Mouse (Mus musculus) MEL (cell line): Measurements from ENCODE around the gene Celsr1. TPM values are rescaled to one million over a fixed set of nuclear protein-coding genes. Genes with fewer than 3 reads are reported as not detected.
A peak's percentile ranks its signal among the peaks of the same experiment; 100 is the strongest.

Source experiments
- DNase-seq: peaks from one replicate; pipeline ENCODE4 v3.0.0; 2011; ENCODE audit warnings: low read depth, low spot score
- H3K27ac ChIP-seq: 2 replicates; pipeline ENCODE4 v1.5.1; 2012; ENCODE audit warnings: low read depth, mild to moderate bottlenecking, control low read depth, low read length, moderate library complexity; ENCODE audit not compliant: control insufficient read depth
- H3K27me3 ChIP-seq, 2 experiments: fragments of 150-350 bp in 1 of 2; sonication (generic) in 1 of 2; 2 replicates each; pipeline ENCODE4 v1.6.1; 2012; ENCODE audit warnings: low read length in 2 of 2, mild to moderate bottlenecking in 2 of 2, improper control_type of control experiment in 1 of 2, moderate library complexity in 1 of 2; ENCODE audit not compliant: insufficient read depth in 2 of 2, control insufficient read depth in 1 of 2
- H3K36me3 ChIP-seq, 2 experiments: 2 replicates each; pipeline ENCODE4 v1.6.1; 2012 to 2014; ENCODE audit warnings: low read length in 2 of 2, improper control_type of control experiment in 1 of 2, inconsistent platforms in 1 of 2, mild to moderate bottlenecking in 1 of 2; ENCODE audit not compliant: insufficient read depth in 2 of 2, control insufficient read depth in 1 of 2
- H3K4me1 ChIP-seq, 2 experiments: fragments of 150-350 bp in 1 of 2; sonication (generic) in 1 of 2; 2 replicates each; pipeline ENCODE4 v1.6.1; 2012; ENCODE audit warnings: low read length in 2 of 2, improper control_type of control experiment in 1 of 2, mild to moderate bottlenecking in 1 of 2; ENCODE audit not compliant: insufficient read depth in 2 of 2, control insufficient read depth in 1 of 2
- H3K4me3 ChIP-seq, 2 experiments: fragments of 150-350 bp in 1 of 2; sonication (generic) in 1 of 2; 2 replicates each; pipeline ENCODE4 v1.5.1; 2012; ENCODE audit warnings: low read depth in 2 of 2, low read length in 2 of 2, mild to moderate bottlenecking in 2 of 2, moderate library complexity in 2 of 2, control low read depth in 1 of 2, improper control_type of control experiment in 1 of 2; ENCODE audit not compliant: control insufficient read depth in 1 of 2, insufficient read depth in 1 of 2
- H3K79me2 ChIP-seq: 2 replicates; pipeline ENCODE4 v1.6.1; 2012; ENCODE audit warnings: mild to moderate bottlenecking, low read length, moderate library complexity; ENCODE audit not compliant: control insufficient read depth, poor library complexity, insufficient read depth
- H3K9ac ChIP-seq: 2 replicates; pipeline ENCODE4 v1.6.1; 2012; ENCODE audit warnings: low read depth, mild to moderate bottlenecking, control low read depth, low read length, moderate library complexity; ENCODE audit not compliant: control insufficient read depth, poor library complexity, severe bottlenecking
- H3K9me3 ChIP-seq: fragments of 150-350 bp; sonication (generic); replicated peaks from 2 replicates; pipeline ENCODE4 v1.6.1; 2012; ENCODE audit warnings: mild to moderate bottlenecking, low read length, improper control_type of control experiment, moderate library complexity; ENCODE audit not compliant: insufficient read depth
- BHLHE40 ChIP-seq: IDR thresholded peaks from 2 replicates; pipeline ENCODE4 v1.6.1; 2012; ENCODE audit warnings: low read depth, mild to moderate bottlenecking, inconsistent platforms, low read length, improper control_type of control experiment, borderline replicate concordance
- CHD2 ChIP-seq: IDR thresholded peaks from 2 replicates; pipeline ENCODE4 v1.6.1; 2011; ENCODE audit warnings: low read length, improper control_type of control experiment
- EP300 ChIP-seq, 2 experiments: IDR thresholded peaks; 2 replicates each; pipeline ENCODE4 v1.6.1; 2011; ENCODE audit warnings: improper control_type of control experiment in 2 of 2, low read length in 2 of 2, low read depth in 1 of 2, mild to moderate bottlenecking in 1 of 2
- GABPA ChIP-seq: IDR thresholded peaks from 2 replicates; pipeline ENCODE4 v1.6.1; 2012; ENCODE audit warnings: low read depth, mild to moderate bottlenecking, inconsistent platforms, low read length, improper control_type of control experiment, moderate library complexity
- HCFC1 ChIP-seq: IDR thresholded peaks from 2 replicates; pipeline ENCODE4 v1.6.1; 2012; ENCODE audit warnings: low read depth, mild to moderate bottlenecking, inconsistent platforms, low read length, improper control_type of control experiment, moderate library complexity
- JUND ChIP-seq: IDR thresholded peaks from 2 replicates; pipeline ENCODE4 v1.6.1; 2011; ENCODE audit warnings: low read depth, mild to moderate bottlenecking, improper control_type of control experiment, low read length
- KAT2A ChIP-seq: conservative IDR thresholded peaks from 2 replicates; pipeline ENCODE4 v1.6.1; 2012; ENCODE audit warnings: low read depth, low read length, improper control_type of control experiment, inconsistent platforms
- MAX ChIP-seq: IDR thresholded peaks from 2 replicates; pipeline ENCODE4 v1.6.1; 2011; ENCODE audit warnings: low read length, improper control_type of control experiment
- MEF2A ChIP-seq: IDR thresholded peaks from 2 replicates; pipeline ENCODE4 v1.6.1; 2014; ENCODE audit warnings: low read depth, mild to moderate bottlenecking, inconsistent platforms, low read length, improper control_type of control experiment; ENCODE audit not compliant: poor library complexity, insufficient replicate concordance, severe bottlenecking; ENCODE audit errors: extremely low read depth
- MXI1 ChIP-seq: IDR thresholded peaks from 2 replicates; pipeline ENCODE4 v1.6.1; 2011; ENCODE audit warnings: mild to moderate bottlenecking, low read depth, low read length, improper control_type of control experiment
- MYC ChIP-seq: IDR thresholded peaks from 2 replicates; pipeline ENCODE4 v1.6.1; 2011; ENCODE audit warnings: low read depth, mild to moderate bottlenecking, low read length, improper control_type of control experiment, moderate library complexity
- NELFE ChIP-seq: IDR thresholded peaks from 2 replicates; pipeline ENCODE4 v1.6.1; 2011; ENCODE audit warnings: low read depth, low read length, improper control_type of control experiment
- NRF1 ChIP-seq: IDR thresholded peaks from 2 replicates; pipeline ENCODE4 v1.6.1; 2014; ENCODE audit warnings: low read depth, mild to moderate bottlenecking, inconsistent platforms, low read length, improper control_type of control experiment, moderate library complexity; ENCODE audit not compliant: poor library complexity, insufficient read depth, severe bottlenecking
- POLR2A ChIP-seq, 2 experiments: IDR thresholded peaks; 2 replicates each; pipeline ENCODE4 v1.6.1; 2011 to 2012; ENCODE audit warnings: low read length in 2 of 2, mild to moderate bottlenecking in 2 of 2, control low read depth in 1 of 2, improper control_type of control experiment in 1 of 2, low read depth in 1 of 2, moderate library complexity in 1 of 2; ENCODE audit not compliant: control insufficient read depth in 1 of 2, insufficient read depth in 1 of 2, poor library complexity in 1 of 2
- POLR2AphosphoS2 ChIP-seq: IDR thresholded peaks from 2 replicates; pipeline ENCODE4 v1.6.1; 2011; ENCODE audit warnings: low read length, improper control_type of control experiment
- SIN3A ChIP-seq: IDR thresholded peaks from 2 replicates; pipeline ENCODE4 v1.6.1; 2012; ENCODE audit warnings: low read length, improper control_type of control experiment, inconsistent platforms
- SMC3 ChIP-seq: IDR thresholded peaks from 2 replicates; pipeline ENCODE4 v1.6.1; 2011; ENCODE audit warnings: low read depth, low read length, improper control_type of control experiment
- USF1 ChIP-seq: IDR thresholded peaks from 2 replicates; pipeline ENCODE4 v1.6.1; 2014; ENCODE audit warnings: low read depth, mild to moderate bottlenecking, inconsistent platforms, low read length, improper control_type of control experiment, moderate library complexity
- ZKSCAN1 ChIP-seq: IDR thresholded peaks from 2 replicates; pipeline ENCODE4 v1.6.1; 2012; ENCODE audit warnings: low read depth, mild to moderate bottlenecking, inconsistent platforms, low read length, improper control_type of control experiment, moderate library complexity
- ZMIZ1 ChIP-seq: IDR thresholded peaks from 2 replicates; pipeline ENCODE4 v1.6.1; 2012; ENCODE audit warnings: low read depth, mild to moderate bottlenecking, inconsistent platforms, low read length, improper control_type of control experiment, moderate library complexity
- ZNF384 ChIP-seq: IDR thresholded peaks from 2 replicates; pipeline ENCODE4 v1.6.1; 2012; ENCODE audit warnings: low read depth, mild to moderate bottlenecking, inconsistent platforms, low read length, improper control_type of control experiment
- polyA plus RNA-seq, 2 experiments: library from polyadenylated mRNA; stranded (reverse) in 1 of 2; unstranded in 1 of 2; fragments of >175 nt in 1 of 2; fragments of >200 nt in 1 of 2; gene quantifications; 2 replicates each; pipeline versions ENCODE4 v1.2.1 to v1.2.4; 2012; ENCODE audit warnings: low replicate concordance in 2 of 2, low read depth in 1 of 2; ENCODE audit not compliant: insufficient read length in 2 of 2, insufficient read depth in 1 of 2, missing spikeins in 1 of 2
- total RNA-seq: library from RNA; depleted of rRNA; stranded (reverse); fragments of 300-350 nt; gene quantifications from 2 replicates; pipeline ENCODE4 v1.2.3, GENCODE M21; 2012

Gene Celsr1
- total and polyA plus RNA-seq, 3 experiments, result 0.12 to 0.42 TPM; not detected in 1

- TF ChIP-seq SIN3A (peak; percentile 61), POLR2AphosphoS2 (peak; percentile 61), POLR2A (IDR thresholded peaks at IDR 0.05; ENCODE audit: control insufficient read depth in 1 of 2, insufficient read depth in 1 of 2, low read depth in 1 of 2, low read length in 2 of 2, poor library complexity in 1 of 2) (peak; percentile 76 to 97), ZNF384 (no peak), USF1 (no peak), HCFC1 (peak; percentile 15; the same call in 1 of the 2 replicates), SMC3 (no peak), MEF2A (no peak), KAT2A (no peak)
Measured at GRCm38 (mm10) chr15:86058931-86059834, 25.6 kb upstream of the Celsr1 start (continued).

DNA sequence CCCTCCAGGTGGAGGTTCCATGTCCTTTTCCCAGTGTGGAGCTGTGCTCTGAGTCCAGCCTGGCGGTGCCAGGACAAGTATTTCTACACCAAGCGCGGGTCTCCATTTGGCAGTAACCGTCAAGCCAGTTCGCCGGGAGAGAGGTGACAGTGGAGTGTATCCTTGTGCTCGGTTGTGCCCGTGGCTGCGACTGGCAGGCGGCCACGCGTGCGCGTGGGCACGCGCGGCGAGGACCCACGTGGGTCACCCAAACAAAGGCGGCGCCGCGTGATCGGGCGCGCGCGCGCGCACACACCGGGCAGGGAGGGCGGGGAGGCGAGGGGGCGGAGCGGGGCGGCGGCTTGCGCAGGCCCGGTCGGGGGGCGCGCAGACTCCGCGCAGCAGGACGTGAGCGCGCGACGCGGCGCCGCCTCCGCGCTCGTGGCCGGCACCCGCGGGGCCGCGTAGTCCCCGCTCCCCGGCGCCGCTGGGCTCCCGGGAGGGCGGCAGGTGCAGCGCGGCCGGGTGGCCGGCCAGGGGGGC lies 24.9 kb upstream of the Celsr1 start:
- peak overlapping the region; percentile 94 for H3K27ac ChIP-seq

DNA sequence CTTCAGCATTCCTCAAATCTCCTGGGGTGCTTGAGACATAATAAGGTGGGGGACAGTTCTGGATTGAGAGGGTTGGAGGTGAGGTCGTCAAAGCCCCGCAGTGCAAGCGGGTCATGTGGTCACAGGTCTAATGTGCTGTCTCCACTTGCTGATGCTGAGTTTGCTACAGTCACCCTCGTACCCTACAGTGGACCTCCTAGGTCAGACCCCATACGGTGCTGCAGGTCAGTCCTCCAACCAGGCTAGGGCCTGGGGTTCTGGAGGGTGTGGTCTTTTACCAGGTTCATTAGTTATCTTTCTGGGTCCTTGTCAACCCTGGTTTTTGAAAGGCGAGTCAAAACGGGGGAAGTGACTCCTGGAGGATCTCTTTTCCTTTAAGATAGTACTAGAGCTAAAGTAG lies 24.3 kb upstream of the Celsr1 start:
- Histone ChIP-seq H3K4me1 (peaks cover 4 to 32% of the 10 kb centered on the region in 2 experiments), H3K4me3 (peak overlapping the region; percentile 56 to 68), H3K27ac (peak overlapping the region; percentile 48), H3K27me3 (no peaks in the 10 kb centered on the region), H3K79me2 (peaks cover 40% of the 10 kb centered on the region), H3K9me3 (no peaks in the 10 kb centered on the region), H3K9ac (peak overlapping the region; percentile 74), H3K36me3 (peaks cover 0 to 22% of the 10 kb centered on the region in 2 experiments; a peak in 2 of 4 replicates)
- DNase-seq, result no peak
- TF ChIP-seq GABPA (no peak), NELFE (no peak), ZNF384 (no peak), USF1 (peak; percentile 25; the same call in 1 of the 2 replicates), ZMIZ1 (no peak), HCFC1 (no peak)

More for the DNA sequence above, 24.9 kb upstream of the Celsr1 start:
- no peaks in the 10 kb centered on the region for H3K27me3 ChIP-seq
- TF ChIP-seq USF1 (peak; percentile 72), CHD2 (no peak), MYC (peak; percentile 65; the same call in 1 of the 2 replicates), SIN3A (peak; percentile 77), MEF2A (no peak), MXI1 (peak; percentile 96), EP300 (IDR thresholded peaks at IDR 0.05; ENCODE audit: low read depth in 1 of 2, low read length in 2 of 2) (no peak), JUND (no peak), NRF1 (peak; percentile 73), BHLHE40 (no peak), ZKSCAN1 (no peak), NELFE (peak; percentile 55; the same call in 1 of the 2 replicates), MAX (peak; percentile 87)
- TF ChIP-seq, all 39 proteins: peak for 7
- DNase-seq, result peak; percentile 88
- Histone ChIP-seq H3K79me2 (peaks cover 46% of the 10 kb centered on the region), H3K9me3 (no peaks in the 10 kb centered on the region), H3K4me3 (peak overlapping the region; percentile 56 to 86), H3K9ac (peak overlapping the region; percentile 93), H3K4me1 (peaks cover 4 to 34% of the 10 kb centered on the region in 2 experiments), H3K36me3 (peaks cover 0 to 22% of the 10 kb centered on the region in 2 experiments; a peak in 2 of 4 replicates)
